Mouse (Mus musculus) intestine, embryonic 14.5 days (tissue): ENCODE measurements around the gene Mchr1. TPM values are rescaled to one million over a fixed set of nuclear protein-coding genes. Genes with fewer than 3 reads are reported as not detected.

Experiments used
- ATAC-seq: fragments of 200-750 bp; cut with Nextera tagmentation; replicated peaks from 2 replicates; pipeline ENCODE4 v1.8.0; 2017; ENCODE audit warnings: low read depth, moderate number of reproducible peaks, moderate TSS enrichment, moderate library complexity; ENCODE audit not compliant: low FRiP score, low TSS enrichment
- DNase-seq: peaks from one replicate; pipeline ENCODE4 v3.0.0-alpha.2; 2018; ENCODE audit warnings: low spot score
- H3K27ac ChIP-seq: fragments of 300-500 bp; sonication (generic); 2 replicates; pipeline ENCODE4 v1.5.1; 2014; ENCODE audit warnings: low read depth, mild to moderate bottlenecking, control low read depth
- H3K27me3 ChIP-seq: fragments of 300-500 bp; sonication (generic); replicated peaks from 2 replicates; pipeline ENCODE4 v1.6.1; 2014; ENCODE audit warnings: low read length, control low read depth; ENCODE audit not compliant: control insufficient read depth, insufficient read depth
- H3K36me3 ChIP-seq: fragments of 300-500 bp; sonication (generic); 2 replicates; pipeline ENCODE4 v1.6.1; 2014; ENCODE audit warnings: low read length, control low read depth; ENCODE audit not compliant: control insufficient read depth, insufficient read depth
- H3K4me1 ChIP-seq: fragments of 300-500 bp; sonication (generic); replicated peaks from 2 replicates; pipeline ENCODE4 v1.6.1; 2014; ENCODE audit warnings: low read length, control low read depth, mixed read lengths; ENCODE audit not compliant: control insufficient read depth, insufficient read depth
- H3K4me2 ChIP-seq: fragments of 300-500 bp; sonication (generic); 2 replicates; pipeline ENCODE4 v1.6.1; 2014; ENCODE audit warnings: low read length
- H3K4me3 ChIP-seq: fragments of 300-500 bp; sonication (generic); 2 replicates; pipeline ENCODE4 v1.5.1; 2014; ENCODE audit warnings: low read depth, low read length, control low read depth, mixed read lengths
- H3K9ac ChIP-seq: fragments of 300-500 bp; sonication (generic); 2 replicates; pipeline ENCODE4 v1.6.1; 2014; ENCODE audit warnings: mild to moderate bottlenecking, low read length
- H3K9me3 ChIP-seq: fragments of 300-500 bp; sonication (generic); 2 replicates; pipeline ENCODE4 v1.6.1; 2016; ENCODE audit warnings: low read length, control low read depth; ENCODE audit not compliant: control insufficient read depth
- WGBS: fragments of 180-500 bp; shearing (Covaris S2); extraction: QIAGEN DNeasy Blood & Tissue Kit; methylation state at CpG from one replicate; pipeline ENCODE4 v1.1.7; 2014; 5-methylcytosine and 5-hydroxymethylcytosine counted together
- polyA plus RNA-seq: library from polyadenylated mRNA; unstranded; fragments of >200 nt; fragmentation: Nextera tagmentation; extraction: Ambion mirVana; gene quantifications from 2 replicates; pipeline ENCODE4 v1.2.1, GENCODE M21; 2014

Gene Mchr1
- polyA plus RNA-seq, 1 experiment from 2014 or later = 1.0 TPM

DNA sequence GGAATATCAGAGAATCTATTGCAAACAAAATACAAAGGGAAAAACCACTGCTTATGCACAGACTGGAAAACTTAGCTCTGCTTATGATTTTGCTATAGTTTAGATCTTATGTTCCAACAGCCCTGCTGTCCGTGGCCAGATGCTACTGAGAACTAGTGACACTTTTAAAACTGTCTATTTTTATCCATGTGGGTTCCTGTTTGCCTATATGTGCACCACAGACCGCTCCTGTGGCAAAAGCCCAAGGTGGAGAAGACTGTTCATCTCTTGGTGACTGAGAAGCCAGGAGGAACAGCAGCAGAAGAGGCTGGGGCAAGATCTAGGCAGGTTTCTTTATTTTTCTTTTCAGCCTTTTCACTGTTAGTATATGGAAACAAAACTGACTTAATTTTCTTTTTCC is 32.1 kb downstream of the Mchr1 start:
- Histone ChIP-seq H3K9me3 (no peaks in the 10 kb centered on the region), H3K27ac (no peak overlapping the region), H3K36me3 (no peaks in the 10 kb centered on the region), H3K4me2 (no peak overlapping the region), H3K9ac (no peak overlapping the region), H3K4me3 (no peak overlapping the region), H3K27me3 (no peaks in the 10 kb centered on the region), H3K4me1 (no peaks in the 10 kb centered on the region)
- WGBS = 80% methylated on average over 2 of the region's 2 CpGs
- DNase-seq (no peak), ATAC-seq (no peak)

DNA sequence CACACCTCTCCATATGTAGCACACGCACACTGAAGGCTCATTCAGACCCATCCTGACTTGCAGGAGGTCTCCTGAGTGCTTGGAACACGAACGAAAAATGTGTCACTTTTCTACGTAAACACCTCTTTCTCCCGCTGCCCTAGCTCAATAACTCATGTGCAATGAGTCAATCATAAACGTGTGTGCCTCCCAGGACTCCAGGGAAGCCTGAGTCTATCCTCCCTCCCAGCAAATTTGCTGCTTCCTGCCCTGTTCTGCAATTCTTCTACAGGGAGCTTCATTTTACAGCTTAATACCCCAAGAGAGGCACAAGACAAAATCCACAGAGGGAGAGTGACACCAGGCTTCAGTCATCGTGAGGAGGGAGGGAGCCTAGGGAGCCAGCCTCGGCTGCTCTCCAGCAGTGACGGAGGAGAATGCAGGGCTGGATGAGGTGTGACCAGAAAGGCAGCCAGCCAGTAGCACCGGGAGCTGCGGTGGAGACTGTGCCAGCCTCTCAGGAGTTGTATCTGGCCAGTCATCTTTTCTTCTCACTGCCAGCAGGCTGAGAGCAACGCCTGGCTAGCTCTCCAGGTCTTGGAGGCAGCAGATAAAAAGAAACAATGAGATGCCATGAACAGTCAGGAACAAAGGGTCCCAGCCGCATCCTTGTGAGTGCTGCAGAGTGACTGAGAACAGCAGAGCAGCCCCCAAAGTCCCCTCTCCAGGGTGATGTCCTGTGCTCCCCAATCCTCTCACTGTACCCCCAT is 37.2 kb downstream of the Mchr1 start:
- H3K36me3 ChIP-seq = no peaks in the 10 kb centered on the region
- H3K9me3 ChIP-seq = no peaks in the 10 kb centered on the region
- DNase-seq (peak; percentile 62), ATAC-seq (no peak)
- WGBS = 16% methylated on average over 13 of the region's 13 CpGs
- H3K27me3 ChIP-seq = no peaks in the 10 kb centered on the region
- H3K4me1 ChIP-seq = no peaks in the 10 kb centered on the region
- H3K4me2 ChIP-seq = no peak overlapping the region
- no peak overlapping the region for H3K27ac ChIP-seq
- no peak overlapping the region for H3K9ac ChIP-seq
- H3K4me3 ChIP-seq = no peak overlapping the region

DNA sequence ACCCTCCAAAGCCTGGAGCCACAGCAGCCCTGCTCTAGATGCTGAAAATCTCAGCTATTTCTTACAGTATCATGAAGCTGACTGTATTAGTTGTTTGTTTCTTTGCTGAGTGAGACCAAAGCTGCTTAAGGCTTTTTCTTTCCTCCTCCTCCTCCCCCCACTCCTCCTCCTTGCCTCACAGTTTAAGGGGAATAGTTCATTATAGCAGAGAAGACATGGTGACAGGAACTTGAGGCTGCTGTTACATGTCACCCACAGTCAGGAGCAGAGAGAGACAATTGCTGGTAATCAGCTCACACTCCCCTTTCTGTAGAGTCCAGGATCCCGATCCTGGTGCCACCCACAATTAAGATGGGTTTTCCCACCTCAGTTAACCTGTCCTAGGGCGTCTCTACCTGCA is 38.1 kb downstream of the Mchr1 start:
- no peak for ATAC-seq
- Histone ChIP-seq H3K4me2 (no peak overlapping the region), H3K9me3 (no peaks in the 10 kb centered on the region), H3K4me3 (no peak overlapping the region), H3K27ac (no peak overlapping the region), H3K36me3 (no peaks in the 10 kb centered on the region), H3K27me3 (no peaks in the 10 kb centered on the region), H3K4me1 (no peaks in the 10 kb centered on the region), H3K9ac (no peak overlapping the region)
- WGBS = 56% methylated on average over 2 of the region's 2 CpGs
- DNase-seq = no peak

DNA sequence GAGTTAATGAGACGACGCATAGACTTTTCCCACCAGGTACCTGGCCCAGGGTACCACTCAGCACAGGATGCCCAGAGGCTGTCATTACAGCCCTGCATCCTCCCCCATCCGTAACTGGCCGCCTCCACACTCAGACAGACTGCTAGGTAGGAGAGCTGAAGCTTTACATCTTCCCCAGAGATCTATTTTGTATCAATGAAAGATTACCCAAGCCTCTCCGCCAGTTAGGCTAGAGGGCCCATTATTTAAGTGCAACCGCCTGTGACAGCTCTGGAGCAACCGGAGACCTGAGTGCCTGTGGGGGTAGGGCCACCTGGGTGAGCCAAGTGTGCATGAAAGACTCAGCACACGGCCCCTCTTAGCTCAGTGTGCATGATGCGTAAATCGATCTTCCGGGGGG is 42.6 kb downstream of the Mchr1 start:
- Histone ChIP-seq H3K36me3 (no peaks in the 10 kb centered on the region), H3K9me3 (no peaks in the 10 kb centered on the region), H3K9ac (no peak overlapping the region), H3K4me2 (no peak overlapping the region), H3K4me1 (no peaks in the 10 kb centered on the region), H3K4me3 (no peak overlapping the region), H3K27ac (no peak overlapping the region), H3K27me3 (no peaks in the 10 kb centered on the region)
- ATAC-seq (no peak), DNase-seq (no peak)
- WGBS = 19% methylated on average over 11 of the region's 11 CpGs

DNA sequence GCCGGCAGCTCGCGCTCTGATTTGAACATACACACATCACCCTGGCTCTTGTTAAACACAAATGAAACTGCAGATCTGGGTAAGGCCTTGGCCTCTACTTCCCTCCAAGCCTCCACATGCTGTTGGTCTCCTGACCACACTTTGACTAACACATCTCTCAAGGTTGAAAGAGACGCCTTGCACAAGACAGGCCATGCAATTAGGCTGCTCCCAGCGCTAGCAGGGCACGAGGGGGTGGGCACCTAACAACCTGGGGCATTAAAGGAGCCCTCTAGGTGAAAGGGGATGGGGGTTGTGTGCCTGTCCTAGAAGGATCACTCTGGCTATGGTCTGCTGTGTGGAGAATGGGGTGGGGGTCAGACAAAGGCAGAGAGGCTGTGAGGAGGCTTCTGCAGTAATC is 43.4 kb downstream of the Mchr1 start:
- DNase-seq (no peak), ATAC-seq (no peak)
- no peaks in the 10 kb centered on the region for H3K4me1 ChIP-seq
- H3K9ac ChIP-seq = no peak overlapping the region
- no peak overlapping the region for H3K4me3 ChIP-seq
- no peaks in the 10 kb centered on the region for H3K27me3 ChIP-seq
- no peak overlapping the region for H3K4me2 ChIP-seq
- H3K27ac ChIP-seq = no peak overlapping the region
- no peaks in the 10 kb centered on the region for H3K36me3 ChIP-seq
- no peaks in the 10 kb centered on the region for H3K9me3 ChIP-seq
- 92% methylated on average over 6 of the region's 6 CpGs for WGBS

DNA sequence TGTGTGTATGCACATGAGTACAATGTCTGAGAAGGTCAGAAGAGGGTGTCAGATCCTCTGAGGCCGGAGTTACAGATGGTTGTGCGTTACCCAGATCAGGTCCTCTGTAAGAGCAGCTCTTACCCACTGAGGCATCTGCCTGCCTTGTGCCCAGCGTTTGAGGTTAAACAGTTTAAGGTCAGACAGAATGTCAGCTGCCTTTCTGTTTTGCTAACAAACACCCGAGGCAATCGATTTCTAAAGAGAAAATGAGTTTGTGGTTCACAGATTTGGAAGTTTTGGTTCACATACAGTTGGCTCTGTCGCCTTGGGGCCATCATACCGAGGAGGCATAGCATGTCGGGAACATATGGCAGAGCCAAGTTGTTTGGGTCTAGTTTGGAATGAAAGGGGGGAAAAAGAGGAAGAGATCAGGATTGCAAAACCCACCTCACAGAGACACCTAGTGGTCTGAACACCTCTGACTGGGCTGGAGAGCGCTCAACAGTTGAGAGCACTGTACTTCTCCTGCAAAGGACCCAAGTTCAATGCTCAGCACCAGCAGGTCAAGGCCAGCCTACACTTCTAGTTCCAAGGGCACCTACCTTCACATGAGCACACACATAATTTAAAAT is 48.9 kb downstream of the Mchr1 start:
- DNase-seq (no peak), ATAC-seq (no peak)
- H3K27me3 ChIP-seq = no peaks in the 10 kb centered on the region
- H3K9me3 ChIP-seq = no peaks in the 10 kb centered on the region
- H3K27ac ChIP-seq = no peak overlapping the region
- no peaks in the 10 kb centered on the region for H3K36me3 ChIP-seq
- H3K4me3 ChIP-seq = no peak overlapping the region
- H3K9ac ChIP-seq = no peak overlapping the region
- no peak overlapping the region for H3K4me2 ChIP-seq
- WGBS = 77% methylated on average over 9 of the region's 9 CpGs
- no peaks in the 10 kb centered on the region for H3K4me1 ChIP-seq

Other genes with a start within 250 kb of the Mchr1 start
- 21.2 and 25.1 TPM in 2 replicates for gene Mrtfa, start 44.7 kb upstream of the Mchr1 start, polyA plus RNA-seq
- 77.9 and 84.7 TPM in 2 replicates for gene Slc25a17, start 125.3 kb downstream of the Mchr1 start, polyA plus RNA-seq
- 138 and 154 TPM in 2 replicates for gene St13, start 164.6 kb downstream of the Mchr1 start, polyA plus RNA-seq
- 6.7 and 8.2 TPM in 2 replicates for gene Xpnpep3, start 164.6 kb downstream of the Mchr1 start, polyA plus RNA-seq
- 1.2 and 2.1 TPM in 2 replicates for gene Dnajb7, start 172.8 kb downstream of the Mchr1 start, polyA plus RNA-seq
- gene Rbx1, start 230.8 kb downstream of the Mchr1 start, polyA plus RNA-seq = 514 and 518 TPM in 2 replicates